Mouse (Mus musculus) thymus, postnatal 0 days (tissue): ENCODE data around the gene Celsr2. TPM values are rescaled to one million over a fixed set of nuclear protein-coding genes. Genes with fewer than 3 reads are reported as not detected.

Source experiments
- DNase-seq: peaks from one replicate; pipeline ENCODE4 v3.0.0-alpha.2; 2015; ENCODE audit warnings: low spot score
- polyA plus RNA-seq: library from polyadenylated mRNA; unstranded; fragments of >200 nt; fragmentation: Nextera tagmentation; extraction: Ambion mirVana; gene quantifications from 2 replicates; pipeline ENCODE4 v1.2.1, GENCODE M21; 2015

Celsr2 gene
- polyA plus RNA-seq, 1 experiment from 2014 or later = 3.4 TPM

DNA sequence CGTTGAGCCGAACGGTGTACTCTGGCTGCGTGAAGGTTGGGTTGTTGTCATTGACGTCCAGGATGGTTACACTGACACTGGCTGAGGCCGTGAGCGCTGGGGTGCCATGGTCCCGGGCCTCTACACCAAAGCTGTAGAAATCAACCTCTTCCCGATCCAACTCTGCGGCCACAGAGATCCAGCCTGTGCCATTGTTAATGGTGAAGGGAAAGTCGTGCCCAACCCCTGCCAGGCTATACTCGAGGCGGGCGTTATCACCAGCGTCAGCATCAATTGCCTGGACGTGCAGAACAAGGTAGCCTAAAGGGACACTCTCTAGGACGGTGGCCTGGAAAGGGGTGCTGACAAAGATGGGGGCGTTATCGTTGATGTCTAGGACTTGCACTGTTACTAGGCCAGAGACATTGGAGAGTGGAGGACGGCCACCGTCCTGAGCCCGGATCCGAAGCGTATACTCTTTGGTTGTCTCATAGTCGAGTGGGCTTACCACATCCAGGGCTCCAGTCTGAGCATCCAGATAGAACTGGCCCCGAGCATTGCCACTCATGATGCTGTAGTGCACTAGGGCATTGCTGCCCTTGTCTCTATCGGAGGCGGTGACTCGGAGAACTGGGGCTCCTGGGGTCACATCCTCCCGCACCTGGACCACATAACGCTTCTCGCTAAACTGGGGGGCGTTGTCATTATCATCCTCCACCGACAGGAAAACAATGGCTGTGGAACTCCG is 1.6 kb downstream of the Celsr2 start:
- DNase-seq = no peak

DNA sequence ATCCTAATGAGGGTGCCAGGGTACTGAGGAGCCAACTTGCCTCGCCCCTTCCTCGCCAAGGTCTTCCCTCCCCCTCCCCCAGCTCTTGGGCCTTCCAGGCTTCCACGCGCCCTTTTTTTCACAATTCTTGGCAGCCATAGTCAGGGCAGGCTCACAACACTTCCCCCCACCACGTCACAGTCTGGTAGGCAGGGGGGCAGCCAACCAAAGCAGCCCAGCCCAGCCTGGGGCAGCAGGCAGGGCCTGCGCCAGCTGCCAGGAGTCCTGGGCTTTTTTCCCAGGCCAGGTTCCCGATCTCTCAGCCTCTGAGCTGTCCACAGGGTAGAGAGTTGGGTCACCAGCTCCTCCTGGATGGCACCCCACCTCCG is 3.6 kb downstream of the Celsr2 start:
- DNase-seq = no peak

DNA sequence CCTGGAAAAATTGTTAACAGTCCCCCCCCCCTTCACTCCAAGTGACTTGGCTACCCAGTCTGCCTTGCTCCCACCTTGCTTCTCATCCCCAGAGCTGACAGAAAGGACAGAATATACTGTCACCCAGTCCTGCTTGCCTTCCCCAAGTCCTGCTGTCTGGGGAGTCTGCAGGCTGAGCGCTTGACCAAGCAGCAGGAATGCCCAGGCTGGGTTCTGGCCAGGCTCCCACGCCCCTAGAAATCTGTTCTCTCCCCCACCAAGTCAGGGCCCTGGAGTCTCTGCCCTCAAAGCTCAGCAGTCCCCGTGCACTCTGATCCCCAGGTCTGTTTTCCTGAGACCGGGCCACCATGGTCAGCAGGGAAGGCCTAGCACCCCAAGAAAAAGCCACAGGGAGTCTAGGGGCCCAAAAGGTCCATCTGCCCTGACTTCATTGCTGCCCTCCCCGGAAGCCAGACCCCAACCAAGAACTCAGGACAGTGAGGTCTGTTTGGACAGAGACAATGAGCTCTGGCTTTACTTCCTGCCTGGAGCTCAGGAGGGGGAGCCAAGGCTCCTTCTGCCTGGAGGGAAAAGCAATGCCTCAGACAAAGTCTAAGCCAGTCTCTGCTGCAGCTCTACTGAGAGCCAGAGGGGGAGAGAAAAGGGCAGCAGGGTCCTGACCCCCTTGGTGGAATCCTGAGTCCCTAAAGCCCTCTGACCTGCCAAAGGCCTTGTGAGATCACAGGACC is 4.2 kb downstream of the Celsr2 start:
- DNase-seq = no peak

DNA sequence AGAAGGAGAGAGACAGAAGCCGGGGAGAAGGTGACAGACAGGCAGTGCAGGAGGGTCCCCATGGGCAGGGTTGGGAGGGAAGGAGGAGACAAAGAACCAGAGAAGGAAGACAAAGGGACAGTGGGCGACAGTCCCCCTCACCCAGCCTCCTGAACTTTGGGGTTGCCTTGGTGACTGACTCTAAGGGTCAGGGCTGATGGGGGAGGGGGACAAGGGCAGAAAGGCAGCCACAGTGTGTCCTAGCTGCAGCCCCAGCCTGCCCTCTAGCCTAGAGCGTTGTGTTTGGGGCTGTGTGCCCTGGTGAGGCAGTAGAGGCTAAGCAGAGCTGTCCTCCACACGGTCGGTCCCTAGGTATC is 5.0 kb downstream of the Celsr2 start:
- no peak for DNase-seq

DNA sequence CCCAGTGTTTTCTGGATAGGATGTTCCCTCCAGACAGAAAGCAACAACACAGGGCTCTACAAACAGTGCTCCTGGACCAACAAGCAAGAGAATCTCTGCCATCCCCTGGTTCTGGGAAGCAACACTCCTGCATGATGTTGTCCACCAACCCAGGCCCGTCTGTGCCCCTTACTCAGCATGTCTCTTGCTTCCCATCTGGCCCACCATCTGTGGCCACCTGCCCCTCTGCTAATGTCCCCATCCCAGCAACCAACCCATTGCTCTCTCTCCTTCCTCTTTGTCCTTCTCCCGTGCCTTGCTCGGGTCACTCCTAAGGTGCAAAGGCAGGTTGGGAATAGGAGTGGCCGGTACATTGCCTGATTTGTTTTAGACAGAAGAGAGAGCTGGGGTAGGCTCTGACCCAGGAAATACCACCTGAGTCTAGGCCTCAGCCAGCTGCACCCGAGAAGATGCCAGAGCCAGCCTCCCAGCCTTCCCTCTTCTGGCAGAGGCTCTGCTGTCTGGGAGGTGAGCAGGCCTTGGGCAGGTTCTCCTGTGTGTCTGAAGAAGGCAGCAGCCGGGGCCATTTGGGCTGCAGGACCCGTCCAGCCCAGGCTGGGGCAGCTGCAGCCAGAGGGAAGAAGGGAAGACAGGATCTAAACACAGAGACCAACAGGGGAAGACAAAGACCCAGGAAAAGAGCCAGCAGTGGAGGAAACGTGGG is 5.5 kb downstream of the Celsr2 start:
- DNase-seq = no peak

DNA sequence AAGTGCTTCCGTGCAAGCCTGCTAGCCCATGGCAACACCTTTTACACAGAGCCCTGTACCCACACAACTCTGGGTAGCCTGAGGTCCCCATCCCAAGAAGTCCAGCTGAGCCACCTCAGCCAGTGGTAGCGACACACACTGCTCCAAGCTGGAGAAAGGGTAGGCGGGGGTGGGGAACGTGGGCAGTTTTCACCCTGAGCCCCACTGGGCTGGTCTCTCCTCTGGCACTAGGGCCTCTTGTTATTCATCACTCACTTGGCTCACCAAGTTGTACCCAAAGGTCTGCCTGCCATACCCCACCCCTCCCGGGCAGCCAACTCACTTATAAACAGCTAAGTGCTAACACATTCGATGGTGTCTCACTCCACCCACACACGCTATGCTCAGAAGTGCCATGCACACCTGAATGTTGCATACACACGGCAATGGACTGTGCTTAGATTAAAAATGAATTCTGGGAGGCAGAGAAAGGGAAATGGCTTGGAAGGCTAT is 6.8 kb downstream of the Celsr2 start:
- DNase-seq = no peak

DNA sequence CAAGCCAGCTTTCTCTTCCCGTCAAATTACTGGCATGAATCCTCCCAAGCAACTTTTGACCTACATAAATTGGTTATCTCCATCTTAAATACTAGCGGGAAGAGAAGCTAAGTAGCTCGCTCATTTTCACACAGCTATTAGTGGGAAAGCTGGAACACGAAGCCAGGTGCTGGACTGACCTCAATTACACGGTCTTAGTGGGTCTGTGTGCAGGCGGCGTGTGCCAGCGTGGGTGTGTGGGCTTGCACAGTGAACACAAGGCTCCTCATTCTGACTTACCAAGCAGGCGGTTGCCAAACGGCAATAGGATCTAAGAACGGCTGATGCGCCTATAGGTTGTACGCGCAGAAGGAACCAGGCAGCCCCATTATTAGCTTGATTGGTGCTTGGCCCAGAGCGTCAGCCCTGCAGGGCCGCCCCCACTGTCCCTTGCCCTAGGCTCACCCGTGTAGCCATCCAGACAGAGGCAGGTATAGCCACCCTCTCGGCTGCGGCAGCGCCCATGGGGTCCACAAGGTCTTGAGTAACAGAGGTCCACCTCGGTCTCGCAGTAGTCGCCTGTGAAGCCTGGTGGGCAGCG is 9.0 kb downstream of the Celsr2 start:
- no peak for DNase-seq

DNA sequence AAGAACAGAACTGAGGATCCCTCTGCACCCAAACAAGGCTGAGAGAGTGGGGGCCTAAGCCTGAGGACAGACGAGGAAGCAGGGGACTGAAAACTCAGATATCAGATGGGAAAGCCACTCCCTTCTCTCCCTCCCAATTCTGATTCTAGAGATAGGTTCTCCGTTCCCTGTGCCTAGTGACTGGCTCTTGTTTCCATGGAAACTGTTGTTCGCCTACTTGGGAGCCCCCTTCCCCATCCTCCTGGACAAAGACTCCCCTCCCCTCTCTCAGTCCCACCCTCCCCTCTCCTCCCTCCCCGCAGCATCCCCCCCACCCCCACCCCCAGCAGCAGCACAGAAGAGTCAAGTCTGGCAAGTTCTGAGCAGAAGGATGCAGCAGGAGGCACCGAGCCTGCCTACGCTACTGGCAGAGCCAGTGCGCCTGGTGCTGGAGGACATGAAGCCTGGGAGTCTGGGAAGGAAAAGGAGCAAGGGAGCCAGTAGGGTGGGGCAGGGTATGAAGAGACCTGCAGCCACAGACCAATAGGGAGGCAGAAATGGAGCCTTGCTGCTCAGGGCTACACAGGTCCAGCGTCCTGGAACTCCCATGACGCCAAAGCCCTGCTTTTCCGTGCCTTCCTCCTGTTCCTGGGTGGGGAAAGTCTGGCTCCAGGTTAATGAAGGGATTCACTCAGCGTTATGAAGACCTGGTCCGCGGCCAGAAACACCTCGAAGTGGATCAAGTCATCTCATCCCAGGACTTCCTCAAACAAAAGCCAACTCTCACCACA is 9.6 kb downstream of the Celsr2 start:
- DNase-seq = no peak

DNA sequence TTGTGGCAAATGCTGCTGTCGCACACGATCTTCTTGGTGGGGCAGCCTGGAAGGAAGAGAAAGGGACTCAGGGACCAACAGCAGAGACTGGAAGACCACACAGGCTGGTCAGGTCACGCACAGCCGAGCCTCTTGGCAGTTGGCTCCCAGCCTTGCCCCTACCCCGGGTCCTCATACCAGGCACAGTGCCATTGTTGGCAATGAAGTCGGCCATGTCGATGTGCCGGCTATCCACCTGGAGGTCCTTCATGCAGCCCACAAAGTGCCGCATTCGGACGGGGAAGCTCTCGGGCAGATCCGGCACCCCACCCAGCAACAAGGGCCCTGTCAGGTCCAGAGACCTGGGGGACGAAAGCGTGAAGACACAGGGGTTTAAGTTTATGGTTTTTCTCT is 12.8 kb downstream of the Celsr2 start:
- DNase-seq = no peak

DNA sequence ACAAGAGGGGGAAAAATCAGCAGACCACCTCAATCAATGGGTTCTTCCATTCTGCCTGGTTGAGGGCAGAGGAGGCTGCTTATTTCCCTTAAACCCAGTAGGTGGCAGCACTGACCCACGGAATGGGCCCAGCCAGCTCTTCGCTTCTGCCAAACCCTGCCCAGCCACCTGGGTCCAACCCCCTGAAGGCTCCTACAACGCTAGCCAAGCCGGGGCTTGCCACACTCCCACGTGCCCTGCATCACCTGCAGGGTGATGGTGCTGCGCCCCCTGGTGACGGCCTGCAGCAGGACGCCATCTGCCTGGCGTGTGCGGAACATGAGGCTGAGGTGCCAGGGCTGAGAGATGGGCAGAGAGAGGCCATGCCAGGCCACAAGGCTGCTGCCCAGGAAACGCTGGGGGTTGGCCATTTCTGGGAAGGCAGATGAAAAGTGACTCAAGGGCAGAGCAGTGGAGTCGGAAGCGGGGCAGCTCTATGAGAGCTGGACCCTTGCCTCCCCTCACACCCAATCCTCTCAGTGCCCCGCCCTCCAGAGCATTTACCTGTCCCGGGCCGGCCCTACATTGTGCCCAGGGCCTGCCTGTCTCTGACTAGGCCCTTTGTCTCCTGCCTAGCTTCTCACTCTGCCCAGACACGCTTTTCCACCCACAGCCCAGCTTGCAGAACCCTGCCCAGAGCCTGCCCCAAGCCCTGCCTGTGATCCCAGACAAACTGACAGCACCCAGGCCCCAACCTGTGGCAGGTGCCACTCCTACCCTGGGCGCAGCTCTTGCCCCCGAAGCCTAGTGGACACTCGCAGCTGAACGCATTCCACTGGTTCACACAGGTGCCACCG is 13.4 kb downstream of the Celsr2 start:
- DNase-seq = peak; percentile 97

DNA sequence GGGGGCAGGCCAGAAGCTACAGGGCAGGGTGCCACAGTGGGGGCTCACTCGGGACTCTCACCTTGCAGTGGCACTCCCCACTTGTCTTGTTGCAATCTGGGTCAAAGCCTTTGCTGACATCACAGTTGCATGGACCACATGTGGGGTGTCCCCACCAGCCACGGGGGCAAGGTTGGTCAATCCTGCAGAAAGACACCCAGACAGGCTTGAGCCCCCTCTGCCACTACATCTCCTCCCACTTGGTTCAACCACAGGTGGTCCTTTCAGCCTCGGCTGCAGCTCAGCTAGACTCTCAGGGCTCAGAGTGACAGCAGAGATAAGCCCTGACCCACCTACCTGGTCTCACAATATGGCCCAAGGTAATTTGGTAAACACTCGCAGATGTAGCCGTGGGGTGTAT is 14.9 kb downstream of the Celsr2 start:
- DNase-seq = no peak

DNA sequence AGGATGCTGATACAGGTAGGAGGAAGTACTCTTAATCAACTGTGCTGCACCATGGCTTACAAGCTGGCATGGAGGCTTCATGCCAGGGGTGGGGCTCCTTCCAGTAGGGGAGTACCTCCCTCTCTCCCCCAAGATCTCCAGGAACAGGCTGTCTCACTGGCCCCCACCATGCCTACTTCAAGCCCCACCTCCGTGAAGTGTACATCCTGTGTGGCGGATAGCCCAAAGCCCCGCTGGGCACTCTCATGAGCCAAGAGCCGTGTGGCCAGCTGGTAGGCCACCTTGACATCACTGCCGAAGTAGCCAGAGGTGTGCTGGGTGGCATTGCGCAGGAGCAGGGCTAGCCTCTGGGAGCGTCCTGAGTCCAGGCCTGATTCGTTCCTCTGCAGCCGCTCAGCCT is 17.1 kb downstream of the Celsr2 start:
- no peak for DNase-seq

DNA sequence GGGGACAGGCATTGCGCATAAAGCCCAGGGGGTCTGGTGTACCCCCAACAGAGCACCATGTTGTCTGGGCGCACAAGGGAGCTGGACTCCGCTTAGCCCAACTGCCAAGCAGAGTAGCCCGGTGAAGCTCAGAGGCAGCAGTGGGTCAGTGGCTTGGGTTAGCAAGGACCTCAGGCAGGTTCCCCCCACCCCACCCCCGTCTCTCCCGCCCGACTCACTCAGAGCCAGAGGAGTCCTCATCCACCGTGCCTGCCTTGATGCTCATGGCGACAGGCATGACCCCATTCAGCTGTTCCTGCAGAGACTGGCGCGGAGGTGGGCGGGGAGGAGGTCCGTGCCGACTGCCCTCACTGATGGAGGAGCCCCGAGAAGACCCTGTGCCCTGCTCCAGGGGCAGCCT is 22.6 kb downstream of the Celsr2 start:
- no peak for DNase-seq

DNA sequence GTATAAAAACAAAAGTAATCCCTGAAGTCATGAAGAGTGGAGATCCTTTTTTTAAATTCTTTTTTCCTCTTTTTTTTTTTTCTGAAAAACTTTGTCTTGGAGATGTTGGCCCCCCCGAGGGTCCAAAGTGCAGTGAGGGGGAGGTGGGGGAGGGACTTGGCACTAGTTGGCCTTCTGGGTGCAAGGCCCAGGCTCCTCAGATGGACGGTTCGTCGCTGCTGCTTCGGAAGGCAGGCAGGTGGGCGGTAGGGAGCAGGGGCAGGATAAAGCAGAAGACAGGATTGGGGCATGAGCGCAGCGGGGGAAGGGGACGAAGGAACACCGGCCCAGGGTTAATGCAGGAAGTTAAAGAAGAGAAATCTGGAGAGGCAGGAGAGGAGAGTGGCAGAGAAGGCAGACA is 23.1 kb downstream of the Celsr2 start:
- DNase-seq = no peak

DNA sequence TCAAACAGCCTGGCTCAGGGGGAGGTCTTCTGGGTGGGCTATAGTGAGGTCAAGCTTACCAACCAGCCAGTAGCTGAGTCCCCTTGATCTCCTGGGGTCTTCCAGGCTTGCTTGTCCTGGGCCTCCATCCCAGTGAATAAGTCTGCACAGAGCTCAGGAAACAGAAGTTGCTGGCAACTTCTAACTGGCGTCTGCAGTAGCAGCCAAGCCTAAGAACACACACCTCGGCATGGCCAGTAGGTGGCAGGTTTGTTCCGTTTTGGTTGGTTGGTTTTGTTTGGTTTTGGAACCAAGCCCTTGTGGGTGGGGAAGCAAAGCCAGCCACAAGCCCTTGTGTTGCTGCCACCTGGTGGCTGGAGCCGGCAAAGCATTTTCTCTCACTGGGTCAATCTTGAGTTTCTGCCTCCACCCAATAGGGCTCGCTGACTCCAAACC is 26.2 kb downstream of the Celsr2 start:
- DNase-seq = peak; percentile 97

DNA sequence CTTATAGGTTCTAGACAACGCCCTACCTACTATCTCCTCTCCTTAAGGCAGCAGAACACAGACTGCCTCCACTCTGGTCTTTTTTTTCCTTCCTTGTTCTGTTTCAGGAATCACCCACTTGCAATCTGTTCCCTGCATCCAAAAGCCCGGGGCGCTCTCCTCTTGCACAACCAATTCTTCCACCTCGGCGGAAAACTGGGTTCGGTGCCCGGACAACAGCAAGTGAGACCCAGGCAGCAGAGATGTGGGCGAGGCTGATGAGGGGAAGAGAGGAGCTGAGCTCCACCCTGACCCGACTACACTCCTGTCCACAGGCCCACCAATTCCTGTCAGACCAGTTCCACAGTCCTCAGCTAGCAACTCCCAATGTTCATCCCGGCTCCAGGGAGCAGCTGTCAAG is 29.2 kb downstream of the Celsr2 start:
- no peak for DNase-seq

DNA sequence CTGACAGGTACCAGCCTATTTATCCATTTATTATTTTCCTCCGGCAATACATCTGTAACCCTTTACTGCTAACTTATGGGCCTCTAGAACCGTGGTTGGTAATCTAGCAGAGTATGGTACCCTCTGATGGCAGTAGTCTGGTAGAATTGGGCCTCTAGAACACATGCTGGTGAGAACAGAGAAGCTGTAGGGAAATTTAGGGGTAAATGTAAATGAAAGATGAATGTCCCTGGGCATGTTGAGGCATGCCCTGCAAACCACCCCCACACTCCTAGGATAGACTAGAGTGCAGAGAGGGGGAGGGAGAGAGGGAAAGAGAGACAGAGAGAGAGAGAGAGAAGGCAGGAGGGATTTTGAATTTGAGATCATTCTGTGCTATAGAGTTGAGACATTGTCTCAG is 30.9 kb downstream of the Celsr2 start:
- no peak for DNase-seq

DNA sequence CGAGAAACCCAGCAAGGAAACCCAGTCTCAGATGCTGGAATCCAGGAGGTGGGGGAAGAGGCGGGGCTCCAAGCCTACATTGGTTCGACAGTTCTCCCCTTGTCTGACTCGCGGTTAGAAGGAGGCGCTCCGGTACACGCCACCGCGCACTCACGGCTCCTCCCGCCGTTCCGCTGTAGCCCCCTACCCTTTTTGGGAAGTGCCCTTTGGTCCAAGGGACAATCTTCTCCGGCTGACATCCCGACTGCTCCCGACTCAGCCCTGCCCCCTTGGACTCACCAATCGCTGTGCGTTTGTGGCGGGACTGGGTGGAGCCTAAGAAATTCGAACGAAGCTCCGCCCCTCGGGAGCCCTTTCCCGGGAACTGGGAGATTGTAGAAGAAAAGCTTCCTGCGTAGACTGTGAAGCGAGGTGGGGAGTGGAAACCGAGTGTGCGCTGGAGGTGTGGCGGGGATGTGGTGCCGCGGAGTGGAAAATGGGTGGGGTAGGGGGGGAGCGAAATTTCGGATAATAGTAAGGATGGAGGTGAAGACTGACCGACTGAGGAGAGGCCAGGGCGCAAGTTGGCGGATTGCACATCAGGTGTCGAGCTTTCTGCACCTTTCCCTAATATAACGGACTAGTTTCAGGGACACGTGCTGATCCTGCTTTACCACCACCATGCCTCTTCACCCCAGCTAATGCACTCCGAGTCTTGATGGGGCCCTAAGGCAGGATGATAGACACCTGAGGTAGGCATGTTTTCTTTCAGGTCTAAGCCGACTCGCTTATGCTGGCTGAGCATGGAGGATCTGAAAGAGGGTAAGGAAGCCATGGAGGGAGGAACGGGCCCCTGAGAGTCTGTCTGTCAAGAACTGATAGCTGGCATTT is 31.6 kb downstream of the Celsr2 start, which contains the start of gene Psrc1:
Gene Psrc1, plus strand, starts transcription at position 355 of the 870 bp plus-strand sequence.
- DNase-seq = peak; percentile 68
